Mouse (Mus musculus) myocyte (in vitro differentiated cells): ENCODE data around the gene Zfp709.
A peak's percentile ranks its signal among the peaks of the same experiment; 100 is the strongest.

Experiments used
- CEBPB ChIP-seq: IDR thresholded peaks from 2 replicates; pipeline ENCODE4 v1.6.1; 2011; ENCODE audit warnings: mild to moderate bottlenecking, moderate library complexity; ENCODE audit not compliant: poor library complexity, insufficient read depth, severe bottlenecking
- E2F4 ChIP-seq: IDR thresholded peaks from one replicate; pipeline ENCODE4 v1.6.1; 2011; ENCODE audit warnings: mild to moderate bottlenecking, control low read depth, moderate library complexity; ENCODE audit not compliant: insufficient read depth
- MAX ChIP-seq: IDR thresholded peaks from one replicate; pipeline ENCODE4 v1.6.1; 2011; ENCODE audit warnings: low read depth, mild to moderate bottlenecking, control low read depth
- MYOD1 ChIP-seq, 3 experiments: IDR thresholded peaks; one replicate each; pipeline ENCODE4 v1.6.1; 2011; ENCODE audit warnings: control low read depth in 2 of 3, low read depth in 2 of 3, mild to moderate bottlenecking in 2 of 3, moderate library complexity in 1 of 3; ENCODE audit not compliant: insufficient read length in 2 of 3, control insufficient read depth in 1 of 3
- POLR2A ChIP-seq: IDR thresholded peaks from one replicate; pipeline ENCODE4 v1.6.1; 2011; ENCODE audit warnings: low read depth, mild to moderate bottlenecking, control low read depth, moderate library complexity; ENCODE audit not compliant: insufficient read length
- POLR2AphosphoS2 ChIP-seq: IDR thresholded peaks from one replicate; pipeline ENCODE4 v1.6.1; 2011; ENCODE audit warnings: low read depth, control low read depth; ENCODE audit not compliant: insufficient read length
- SRF ChIP-seq: IDR thresholded peaks from one replicate; pipeline ENCODE4 v1.6.1; 2011; ENCODE audit warnings: low read depth; ENCODE audit not compliant: control insufficient read depth, insufficient read length
- TCF12 ChIP-seq: IDR thresholded peaks from one replicate; pipeline ENCODE4 v1.6.1; 2011; ENCODE audit warnings: mild to moderate bottlenecking, control low read depth; ENCODE audit not compliant: poor library complexity, insufficient read depth, severe bottlenecking
- TCF3 ChIP-seq: IDR thresholded peaks from one replicate; pipeline ENCODE4 v1.6.1; 2011; ENCODE audit warnings: low read depth, control low read depth; ENCODE audit not compliant: insufficient read length
- USF1 ChIP-seq: IDR thresholded peaks from one replicate; pipeline ENCODE4 v1.6.1; 2011; ENCODE audit warnings: low read depth, mild to moderate bottlenecking, control low read depth, moderate library complexity

DNA sequence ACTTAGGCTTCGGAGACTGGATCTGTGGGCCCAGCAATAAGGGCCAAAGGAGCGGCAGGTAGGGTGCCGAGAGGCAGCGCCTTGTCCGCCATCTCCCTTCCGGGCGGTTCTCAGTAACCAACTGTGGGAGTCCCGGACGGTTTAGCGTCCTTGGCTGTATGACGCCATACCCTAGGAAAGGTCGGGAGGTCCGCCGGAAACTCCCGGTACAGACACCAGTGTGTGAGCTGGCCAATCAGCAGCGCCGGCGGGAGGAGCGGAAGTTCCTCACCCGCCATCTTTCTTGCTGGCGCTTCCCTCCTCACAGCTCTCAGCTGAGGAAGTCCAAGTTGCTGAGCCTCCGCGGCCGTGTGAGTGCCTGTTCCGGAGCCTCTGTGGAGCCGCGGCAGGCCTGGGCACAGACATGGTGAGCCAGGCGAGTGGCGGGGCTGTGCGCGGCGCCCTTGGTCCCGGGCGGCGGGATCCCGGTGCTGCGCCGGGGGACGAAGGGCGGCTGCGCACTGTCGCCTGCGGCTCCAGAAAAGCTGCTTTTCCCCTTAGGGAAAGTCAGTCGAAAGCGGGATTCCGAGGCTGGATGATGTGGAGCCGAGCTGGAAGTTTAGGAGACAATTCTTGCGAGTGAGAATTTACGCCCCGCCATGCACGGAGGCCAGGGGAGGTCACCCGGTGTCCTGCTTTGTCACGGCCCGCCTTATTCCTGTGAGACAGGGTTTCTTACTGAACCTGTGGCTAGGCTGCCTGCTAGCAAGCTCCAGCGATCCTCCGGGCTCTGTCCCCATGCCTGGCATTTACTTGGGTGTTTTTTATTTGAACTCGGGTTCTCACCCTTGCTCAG, 41.0 kb downstream of the Zfp709 start:
- TF ChIP-seq POLR2AphosphoS2 (peak; percentile 76), POLR2A (peak; percentile 92), MAX (no peak), TCF12 (no peak), CEBPB (no peak), MYOD1 (IDR thresholded peaks at IDR 0.05; ENCODE audit: control insufficient read depth in 1 of 3, insufficient read length in 2 of 3, low read depth in 2 of 3) (no peak), USF1 (no peak), TCF3 (no peak), E2F4 (no peak), SRF (peak; percentile 36)
